Mouse (Mus musculus): ENCODE results near the gene Cmtm8. TPM values are rescaled to one million over a fixed set of nuclear protein-coding genes. Genes with fewer than 3 reads are reported as not detected.

Gene Cmtm8
- total RNA-seq, 1 experiment from 2014 or later = not detected

GRCm38 (mm10) chr9:114768066-114768465, 75.9 kb downstream of the Cmtm8 start:
- ATAC-seq (replicated peaks; ENCODE audit: insufficient number of reproducible peaks, low FRiP score, low TSS enrichment, poor library complexity, severe bottlenecking) = no peak

GRCm38 (mm10) chr9:114767507-114767906, 76.4 kb downstream of the Cmtm8 start:
- no peak for ATAC-seq (replicated peaks; ENCODE audit: insufficient number of reproducible peaks, low FRiP score, low TSS enrichment, poor library complexity, severe bottlenecking)

- ATAC-seq (replicated peaks; ENCODE audit: insufficient number of reproducible peaks, low FRiP score, low TSS enrichment, poor library complexity, severe bottlenecking) = no peak
These were observed 76.9 kb downstream of the Cmtm8 start for GRCm38 (mm10) chr9:114767030-114767429.

- peak; percentile 20; the same call in 1 of the 2 replicates for ATAC-seq (replicated peaks; ENCODE audit: insufficient number of reproducible peaks, low FRiP score, low TSS enrichment, poor library complexity, severe bottlenecking)
These were observed 80.6 kb downstream of the Cmtm8 start for GRCm38 (mm10) chr9:114763341-114763740.

GRCm38 (mm10) chr9:114761848-114762247, 82.1 kb downstream of the Cmtm8 start:
- ATAC-seq (replicated peaks; ENCODE audit: insufficient number of reproducible peaks, low FRiP score, low TSS enrichment, poor library complexity, severe bottlenecking) = no peak

- ATAC-seq (replicated peaks; ENCODE audit: insufficient number of reproducible peaks, low FRiP score, low TSS enrichment, poor library complexity, severe bottlenecking) = no peak
These were observed 83.6 kb downstream of the Cmtm8 start for GRCm38 (mm10) chr9:114760353-114760752.

GRCm38 (mm10) chr9:114759886-114760285, 84.1 kb downstream of the Cmtm8 start:
- ATAC-seq (replicated peaks; ENCODE audit: insufficient number of reproducible peaks, low FRiP score, low TSS enrichment, poor library complexity, severe bottlenecking) = no peak

GRCm38 (mm10) chr9:114758801-114759200, 85.2 kb downstream of the Cmtm8 start:
- ATAC-seq (replicated peaks; ENCODE audit: insufficient number of reproducible peaks, low FRiP score, low TSS enrichment, poor library complexity, severe bottlenecking) = no peak

GRCm38 (mm10) chr9:114758272-114758671, 85.7 kb downstream of the Cmtm8 start:
- no peak for ATAC-seq (replicated peaks; ENCODE audit: insufficient number of reproducible peaks, low FRiP score, low TSS enrichment, poor library complexity, severe bottlenecking)

GRCm38 (mm10) chr9:114752863-114753484, 91.0 kb downstream of the Cmtm8 start:
- peak; percentile 91 for ATAC-seq (replicated peaks; ENCODE audit: insufficient number of reproducible peaks, low FRiP score, low TSS enrichment, poor library complexity, severe bottlenecking)

GRCm38 (mm10) chr9:114752311-114752710, 91.6 kb downstream of the Cmtm8 start:
- ATAC-seq (replicated peaks; ENCODE audit: insufficient number of reproducible peaks, low FRiP score, low TSS enrichment, poor library complexity, severe bottlenecking) = peak; percentile 36

- no peak for ATAC-seq (replicated peaks; ENCODE audit: insufficient number of reproducible peaks, low FRiP score, low TSS enrichment, poor library complexity, severe bottlenecking)
These were observed 92.4 kb downstream of the Cmtm8 start for GRCm38 (mm10) chr9:114751582-114751981.

GRCm38 (mm10) chr9:114747466-114747865, 96.5 kb downstream of the Cmtm8 start:
- ATAC-seq (replicated peaks; ENCODE audit: insufficient number of reproducible peaks, low FRiP score, low TSS enrichment, poor library complexity, severe bottlenecking) = no peak

- no peak for ATAC-seq (replicated peaks; ENCODE audit: insufficient number of reproducible peaks, low FRiP score, low TSS enrichment, poor library complexity, severe bottlenecking)
These were observed 96.9 kb downstream of the Cmtm8 start for GRCm38 (mm10) chr9:114747012-114747411.

GRCm38 (mm10) chr9:114745654-114746053, 98.3 kb downstream of the Cmtm8 start:
- ATAC-seq (replicated peaks; ENCODE audit: insufficient number of reproducible peaks, low FRiP score, low TSS enrichment, poor library complexity, severe bottlenecking) = no peak

- no peak for ATAC-seq (replicated peaks; ENCODE audit: insufficient number of reproducible peaks, low FRiP score, low TSS enrichment, poor library complexity, severe bottlenecking)
These were observed 98.8 kb downstream of the Cmtm8 start for GRCm38 (mm10) chr9:114745163-114745562.

GRCm38 (mm10) chr9:114742731-114743130, 101.2 kb downstream of the Cmtm8 start:
- peak; percentile 92 for ATAC-seq (replicated peaks; ENCODE audit: insufficient number of reproducible peaks, low FRiP score, low TSS enrichment, poor library complexity, severe bottlenecking)

- no peak for ATAC-seq (replicated peaks; ENCODE audit: insufficient number of reproducible peaks, low FRiP score, low TSS enrichment, poor library complexity, severe bottlenecking)
These were observed 103.6 kb downstream of the Cmtm8 start for GRCm38 (mm10) chr9:114740336-114740735.
